Mouse (Mus musculus): Measurements from ENCODE around the gene Grk1. TPM values are rescaled to one million over a fixed set of nuclear protein-coding genes. Genes with fewer than 3 reads are reported as not detected.

Gene Grk1
- under 1 TPM; 0.02 to 0.05 TPM for total RNA-seq (2021)
- long read RNA-seq, experiment 1 = 0 reads
- long read RNA-seq, experiment 2 = 0 reads

- DNase-seq = no peak
- intact Hi-C loops (cut with DNase I) = no loop called here
Measured at GRCm38 (mm10) chr8:13404666-13405131, at the start of gene Grk1. Gene Grk1, plus strand, starts transcription at chr8:13405081.

- intact Hi-C loops (cut with DNase I) = no loop called here
- DNase-seq = no peak
Measured at GRCm38 (mm10) chr8:13356221-13356620, 48.7 kb upstream of the Grk1 start.

DNA sequence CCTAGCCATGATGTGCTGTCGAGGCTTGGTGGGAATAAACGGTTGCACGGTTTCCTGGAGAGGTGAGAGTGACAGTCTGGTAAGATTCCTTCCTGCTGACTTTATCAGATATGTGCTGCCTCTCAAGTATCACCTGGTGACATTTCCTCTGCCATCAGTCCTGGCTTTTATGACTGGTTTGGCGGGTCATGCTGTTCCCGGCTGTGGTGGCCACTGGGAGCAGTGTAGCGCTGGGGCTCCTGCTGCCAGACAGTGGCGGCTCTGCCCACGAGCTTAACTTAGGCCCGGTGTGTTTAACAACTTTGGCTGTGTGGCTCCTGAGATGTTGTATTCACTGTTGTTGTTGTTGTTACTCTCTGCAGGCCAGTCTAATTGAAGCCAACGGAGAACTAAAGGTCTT is 48.2 kb upstream of the Grk1 start:
- no peak for DNase-seq
- intact Hi-C loops (cut with DNase I) = no loop called here

GRCm38 (mm10) chr8:13360213-13360612 is 44.7 kb upstream of the Grk1 start:
- no peak for DNase-seq
- intact Hi-C loops (cut with DNase I) = no loop called here

DNA sequence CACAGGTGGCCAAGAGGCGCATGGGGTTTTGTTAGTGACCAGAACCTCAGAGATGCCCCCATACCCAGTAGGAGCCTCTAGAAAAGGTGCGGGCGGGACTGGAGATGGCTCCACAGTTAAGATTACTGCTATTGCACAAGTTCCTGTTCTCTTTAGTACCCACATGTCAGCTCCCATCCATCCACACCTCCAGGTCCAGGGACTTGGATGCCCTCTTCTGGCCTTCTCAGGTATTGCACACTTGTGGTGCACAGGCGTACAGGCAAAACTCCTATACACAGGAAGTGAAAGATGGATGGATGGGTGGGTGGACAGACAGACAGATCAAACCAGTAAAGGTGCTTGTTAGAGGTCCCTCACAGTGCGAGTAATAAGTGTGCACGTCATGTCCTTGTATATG is 43.0 kb upstream of the Grk1 start:
- DNase-seq = no peak
- intact Hi-C loops (cut with DNase I) = no loop called here

DNA sequence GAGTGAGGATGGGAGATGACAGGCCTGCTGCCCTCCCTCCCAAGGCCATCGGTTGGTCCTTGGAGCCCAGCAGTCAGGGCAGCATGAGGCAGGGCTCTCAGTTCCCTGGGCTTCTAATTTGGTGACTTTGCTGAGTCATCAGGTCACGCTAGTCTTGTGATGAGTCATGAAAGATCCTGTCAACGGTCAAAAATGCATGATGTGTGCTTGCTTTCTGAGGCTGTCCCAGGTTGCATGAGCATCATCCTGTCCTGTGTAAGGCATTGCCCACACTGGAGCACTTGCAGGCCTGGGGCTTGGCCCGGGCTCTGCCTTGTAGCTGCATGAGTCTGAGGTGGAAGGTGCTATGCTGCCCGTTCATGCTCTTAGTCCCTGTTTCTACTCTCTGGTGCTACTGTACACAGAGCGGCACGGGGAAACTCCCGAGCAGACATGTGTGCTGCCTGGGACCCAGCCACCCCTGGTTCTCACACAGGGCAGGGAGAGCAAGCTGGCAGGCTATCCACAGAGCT is 31.7 kb upstream of the Grk1 start:
- no peak for DNase-seq
- intact Hi-C loops (cut with DNase I) = no loop called here

GRCm38 (mm10) chr8:13381630-13382029 is 23.3 kb upstream of the Grk1 start:
- no peak for DNase-seq
- intact Hi-C loops (cut with DNase I) = no loop called here

GRCm38 (mm10) chr8:13382536-13382935 is 22.3 kb upstream of the Grk1 start:
- intact Hi-C loops (cut with DNase I) = no loop called here
- no peak for DNase-seq

DNA sequence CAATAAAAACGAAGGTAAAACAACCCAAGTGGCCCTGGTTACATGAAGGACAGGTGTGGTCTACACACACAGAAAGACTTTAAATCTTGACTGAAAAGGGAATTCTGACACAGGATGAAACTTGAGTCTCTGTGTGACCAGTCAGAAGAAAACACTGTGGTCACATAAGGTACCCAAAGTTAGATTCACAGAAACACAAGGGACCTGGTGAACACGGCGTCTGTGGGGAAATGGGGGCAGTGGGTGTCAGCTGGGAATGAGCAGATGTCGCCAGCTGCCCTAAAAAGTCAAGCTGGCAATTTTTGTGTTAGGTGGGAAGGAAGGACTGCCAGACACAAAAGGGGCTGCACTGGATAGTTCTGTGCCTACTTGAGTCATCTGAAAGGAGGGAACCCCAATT is 21.9 kb upstream of the Grk1 start:
- intact Hi-C loops (cut with DNase I) = no loop called here

DNA sequence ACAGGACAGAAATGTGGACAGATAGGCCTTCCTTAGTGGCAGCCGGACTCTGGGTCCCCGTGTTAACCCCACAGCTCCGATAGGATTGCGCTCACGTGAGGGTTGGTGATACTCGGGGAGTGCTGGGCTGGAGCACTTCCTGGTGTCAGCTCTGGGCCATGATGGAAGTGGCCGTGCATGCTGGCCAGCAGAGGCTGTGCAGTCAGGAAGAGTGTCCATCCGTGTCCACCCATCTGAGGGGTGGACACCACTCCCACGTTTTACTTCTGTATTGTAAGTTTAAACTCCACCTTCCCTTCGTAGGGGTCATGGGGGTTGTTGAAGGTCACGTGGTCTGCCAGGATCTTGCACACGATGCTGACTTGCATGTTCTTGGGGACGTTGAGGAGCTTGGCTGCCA is 18.5 kb upstream of the Grk1 start:
- intact Hi-C loops (cut with DNase I) = no loop called here

More for the DNA sequence above, 21.9 kb upstream of the Grk1 start:
- no peak for DNase-seq

GRCm38 (mm10) chr8:13387728-13388127 is 17.2 kb upstream of the Grk1 start:
- no peak for DNase-seq
- intact Hi-C loops (cut with DNase I) = no loop called here

More for the DNA sequence above, 18.5 kb upstream of the Grk1 start:
- no peak for DNase-seq

DNA sequence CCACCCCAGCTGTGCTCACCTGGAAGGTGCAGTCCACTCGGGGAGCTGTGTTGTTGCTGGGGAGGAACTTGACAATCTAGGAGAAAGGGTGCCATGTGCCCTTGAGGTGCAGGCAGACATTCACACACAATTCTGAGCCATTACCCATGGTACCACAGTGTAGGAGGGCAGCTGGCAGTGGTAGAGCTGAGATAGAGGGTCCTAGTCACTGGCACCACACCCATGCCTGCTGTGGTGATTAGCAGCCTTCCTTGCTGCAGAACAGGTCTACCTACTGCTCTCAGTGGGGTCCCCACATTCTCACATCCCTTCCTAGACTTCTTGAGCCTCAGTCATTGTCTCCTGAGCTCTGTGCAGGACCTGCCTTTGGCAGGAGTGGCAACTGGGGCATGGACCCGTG is 16.1 kb upstream of the Grk1 start:
- intact Hi-C loops (cut with DNase I) = no loop called here
- no peak for DNase-seq

DNA sequence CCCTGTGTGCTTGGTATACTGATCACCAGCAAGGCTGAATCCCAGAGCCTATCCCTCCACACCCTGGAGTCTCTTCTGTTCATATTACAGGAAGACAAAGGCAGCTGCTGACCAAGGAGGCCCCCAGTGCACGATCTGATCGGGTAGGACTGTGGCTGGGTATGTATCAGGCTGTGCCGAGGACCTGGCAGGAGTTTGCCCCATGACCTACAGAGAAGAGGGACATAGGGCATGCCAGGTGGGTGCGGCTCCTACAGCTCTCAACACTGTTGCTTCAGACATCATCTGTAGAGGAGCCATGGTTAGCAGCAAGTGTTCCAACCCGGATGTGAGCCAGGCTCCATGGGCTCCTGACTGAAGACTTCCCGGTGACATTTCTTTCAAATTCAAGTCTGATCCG is 11.0 kb upstream of the Grk1 start:
- intact Hi-C loops (cut with DNase I) = no loop called here
- DNase-seq = no peak

DNA sequence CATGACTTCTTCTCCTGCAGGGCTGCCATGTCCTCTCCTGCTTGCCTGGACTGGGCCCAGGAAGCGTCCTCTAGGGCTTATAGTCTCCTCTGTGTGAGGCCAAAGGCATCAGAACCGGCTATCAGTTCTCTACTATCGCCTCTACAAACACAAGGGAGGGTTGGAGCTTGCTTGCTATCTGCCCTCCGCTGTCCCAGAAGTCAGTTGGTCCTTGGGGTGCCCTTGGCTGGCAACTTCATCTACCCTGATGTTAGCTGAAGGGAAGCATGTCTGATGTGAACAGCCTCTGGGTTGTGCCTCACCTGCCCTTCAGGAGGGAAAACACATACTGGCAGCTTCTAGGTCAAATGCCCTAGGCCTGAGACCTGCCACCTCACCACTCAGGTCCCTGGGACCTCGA is 8.2 kb upstream of the Grk1 start, which contains the start of gene Atp4b:
Atp4b (minus strand) TSS at position 101 of the 400 bp plus-strand sequence.
- DNase-seq = no peak
- intact Hi-C loops (cut with DNase I) = no loop called here

- intact Hi-C loops (cut with DNase I) = no loop called here
- no peak for DNase-seq
Measured at GRCm38 (mm10) chr8:13403517-13403916, 1.4 kb upstream of the Grk1 start.

GRCm38 (mm10) chr8:13406011-13406410 is 1.1 kb downstream of the Grk1 start:
- intact Hi-C loops (cut with DNase I) = no loop called here
- DNase-seq = no peak

GRCm38 (mm10) chr8:13411597-13411996 is 6.7 kb downstream of the Grk1 start:
- intact Hi-C loops (cut with DNase I) = no loop called here
- peak; percentile 77 to 80 for DNase-seq

GRCm38 (mm10) chr8:13412891-13413558 is 8.1 kb downstream of the Grk1 start:
- intact Hi-C loops (cut with DNase I) = loop anchor here (1.0 to 2.0 kb wide), 3 partner anchors 49 to 340 kb away; no protein-coding TSS in a partner anchor
- peak; percentile 73 to 76 for DNase-seq

DNA sequence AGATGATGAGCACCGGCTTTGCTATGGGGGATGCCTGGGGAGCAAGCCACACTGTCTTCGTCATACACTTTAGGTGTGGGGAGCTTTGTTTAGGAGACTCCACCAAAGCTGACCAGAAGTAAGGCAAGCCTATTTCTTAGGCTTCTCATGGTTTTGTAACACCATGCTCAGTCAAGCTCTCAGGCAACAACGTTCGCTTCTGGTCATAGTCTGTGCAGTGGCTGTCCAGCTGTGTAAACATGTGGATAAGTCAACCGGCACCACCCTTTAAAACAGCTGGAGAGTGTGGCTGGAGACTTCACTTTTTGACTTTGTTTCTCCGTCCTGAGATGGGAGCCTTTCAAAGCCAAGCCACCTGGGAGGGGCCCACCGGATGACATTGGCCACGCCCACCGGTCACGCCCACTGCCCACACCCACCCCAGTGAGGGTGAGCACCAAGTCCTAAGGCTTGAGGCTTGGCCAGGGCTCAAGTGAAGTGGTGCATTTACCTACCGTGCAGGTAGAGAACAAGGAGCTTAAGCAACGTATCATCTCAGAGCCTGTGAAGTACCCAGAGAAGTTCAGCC is 9.0 kb downstream of the Grk1 start:
- peak in 1 of 2 experiments; percentile 20 for DNase-seq
- intact Hi-C loops (cut with DNase I) = loop anchor here (1.0 to 2.0 kb wide), 3 partner anchors 48 to 339 kb away; no protein-coding TSS in a partner anchor

GRCm38 (mm10) chr8:13415879-13416278 is 11.0 kb downstream of the Grk1 start:
- intact Hi-C loops (cut with DNase I) = no loop called here
- peak in 1 of 2 experiments; percentile 18 for DNase-seq

- intact Hi-C loops (cut with DNase I) = no loop called here
- DNase-seq = no peak
Measured at GRCm38 (mm10) chr8:13419111-13419639, 14.3 kb downstream of the Grk1 start.

DNA sequence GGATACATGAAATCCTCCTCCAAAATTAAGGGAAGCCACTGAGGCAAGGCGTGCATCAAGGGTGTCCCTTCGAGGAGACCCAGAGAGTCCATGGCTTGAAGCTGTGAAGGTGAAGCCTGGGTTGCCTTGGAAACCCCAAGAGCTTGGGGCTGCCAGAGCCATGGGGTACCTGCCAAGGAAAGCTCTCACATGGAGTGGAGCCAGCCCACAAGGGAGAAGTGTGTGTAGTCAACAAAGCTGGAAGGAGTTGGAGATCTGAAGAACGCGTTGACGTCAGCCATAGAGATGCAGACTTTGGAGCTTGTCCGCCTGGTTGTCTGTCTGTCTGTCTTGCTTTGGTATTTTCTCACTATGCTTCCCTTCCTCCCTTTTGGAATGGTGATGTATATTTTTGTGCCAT is 16.1 kb downstream of the Grk1 start:
- intact Hi-C loops (cut with DNase I) = no loop called here
- DNase-seq = no peak
